In the genomic region with DNA sequence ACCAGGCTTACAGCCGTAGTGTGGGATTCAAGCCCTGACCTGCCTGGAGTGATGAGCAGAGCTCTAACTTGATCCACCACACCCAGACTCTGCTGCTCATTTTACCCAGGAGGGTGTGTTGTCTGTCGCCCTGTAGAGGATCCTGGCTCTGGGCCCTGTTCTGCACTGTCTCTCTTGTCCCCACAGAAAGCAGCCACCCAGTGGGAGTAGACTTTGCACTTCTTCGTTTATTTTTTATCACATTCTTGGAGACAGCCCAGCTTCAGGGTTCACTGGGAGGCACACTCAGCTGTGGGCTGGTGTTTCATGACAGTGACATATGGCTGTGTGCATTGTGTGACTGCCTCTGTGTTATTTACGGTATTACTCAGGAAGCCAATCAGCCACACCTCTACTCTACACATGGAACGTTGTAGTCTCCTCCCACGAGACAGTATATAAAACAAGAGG, we compare ENCODE assay signal across 9 mouse cellular contexts. TPM values are rescaled to one million over a fixed set of nuclear protein-coding genes. Genes with fewer than 3 reads are reported as not detected.
A peak's percentile ranks its signal among the peaks of the same experiment; 100 is the strongest.
DNase-seq lines count a peak whose midpoint lies in the region; ATAC-seq lines count a peak whose summit lies in the region.
"Had no signal": no experiment of that assay in that cellular context is flagged by ENCODE, and none has a peak within 500 bp of the region (broad histone marks: within the 10 kb centered on the region; RNA-seq: fewer than 3 reads in every experiment).

No protein-coding gene starts in this region.

- peak; percentile 79 for DNase-seq in right cerebral cortex, adult 18-20 months
- no peak for DNase-seq in right cerebral cortex, postnatal 4 days
- peak; percentile 64 to 65 for DNase-seq in left cerebral cortex, postnatal 36 days (ENCODE audit: low spot score in 2 of 2)
- DNase-seq in mesoderm, embryonic 11.5 days (ENCODE audit: low read depth, low spot score) = peak; percentile 50
- DNase-seq in spleen, adult 12 weeks (ENCODE audit: low spot score) = no peak
- DNase-seq in adrenal gland, postnatal 4 days (ENCODE audit: low spot score in 2 of 2) = no peak
- DNase-seq in cerebellum, postnatal 4 days (ENCODE audit: low spot score in 2 of 2) = no peak

- 23% methylated on average over 6 of the region's 6 CpGs for WGBS in heart, embryonic 16.5 days

- H3K36me3 ChIP-seq in heart, embryonic 16.5 days (ENCODE audit: control insufficient read depth, insufficient read depth) = no peaks in the 10 kb centered on the region
- H3K36me3 ChIP-seq: midbrain, embryonic 12.5 days had no signal

- intact Hi-C loops in left cerebral cortex, postnatal 36 days (cut with DNase I) = no loop called here

- no peaks in the 10 kb centered on the region for H3K27me3 ChIP-seq in heart, embryonic 16.5 days (ENCODE audit: control insufficient read depth, insufficient read depth, low read length)
- H3K27me3 ChIP-seq: midbrain, embryonic 12.5 days had no signal

- peak overlapping the region; percentile 59 for H3K27ac ChIP-seq in heart, embryonic 16.5 days (ENCODE audit: low read length)
- H3K27ac ChIP-seq: midbrain, embryonic 12.5 days had no signal

- H3K9me3 ChIP-seq in heart, embryonic 16.5 days (replicated peaks; ENCODE audit: control insufficient read depth, low read length) = no peaks in the 10 kb centered on the region; the same call in 1 of the 2 replicates
- H3K9me3 ChIP-seq: midbrain, embryonic 12.5 days had no signal

- H3K4me1 ChIP-seq in heart, embryonic 16.5 days (ENCODE audit: control insufficient read depth, insufficient read depth, low read length) = peaks cover 11% of the 10 kb centered on the region

- peak overlapping the region; percentile 33; the same call in 1 of the 2 replicates for H3K9ac ChIP-seq in heart, embryonic 16.5 days (ENCODE audit: low read length)
- H3K9ac ChIP-seq: midbrain, embryonic 12.5 days had no signal

- no peak overlapping the region for H3K4me3 ChIP-seq in heart, embryonic 16.5 days (ENCODE audit: low read length)
- H3K4me3 ChIP-seq: midbrain, embryonic 12.5 days had no signal

- H3K4me2 ChIP-seq in heart, embryonic 16.5 days (ENCODE audit: low read depth, low read length) = peak overlapping the region; percentile 28
- H3K4me2 ChIP-seq: midbrain, embryonic 12.5 days had no signal

- peak; percentile 55 for ATAC-seq in heart, embryonic 16.5 days (replicated peaks; ENCODE audit: extremely low read depth, insufficient read depth, low FRiP score)

RNA-seq across cellular contexts. Expression of gene Rab27a, which starts 23.6 kb away (rescaled TPM):
- 7.7 and 11.5 TPM in 2 replicates for polyA plus RNA-seq in heart, embryonic 16.5 days (2015; fragmentation: Nextera tagmentation; extraction: Ambion mirVana)
- 1 to 10 TPM; 4.8 to 9.8 TPM for total RNA-seq in left cerebral cortex, postnatal 36 days (2021)
- 10 to 100 TPM; 47.4 to 49.5 TPM for total RNA-seq in adrenal gland, postnatal 4 days (2021)

RNA-seq across cellular contexts. Expression of gene Pigb, which starts 28.1 kb away (rescaled TPM):
- polyA plus RNA-seq in heart, embryonic 16.5 days (2015; fragmentation: Nextera tagmentation; extraction: Ambion mirVana) = 7.2 and 7.5 TPM in 2 replicates
- total RNA-seq in left cerebral cortex, postnatal 36 days (2021) = 10 to 100 TPM; 14.3 to 15.7 TPM
- 10 to 100 TPM; 18.8 to 20.4 TPM for total RNA-seq in adrenal gland, postnatal 4 days (2021)

RNA-seq across cellular contexts. Expression of gene Khdc3, which starts 33.4 kb away (rescaled TPM):
- 0.18 TPM in 1 of 2 replicates, not detected in the other for polyA plus RNA-seq in heart, embryonic 16.5 days (2015; fragmentation: Nextera tagmentation; extraction: Ambion mirVana)
- total RNA-seq in left cerebral cortex, postnatal 36 days (2021) = 1 to 10 TPM in 1 of 2 experiments, under 1 TPM in 1; 0.96 to 3.2 TPM
- total RNA-seq in adrenal gland, postnatal 4 days (2021) = 1 to 10 TPM; 1.3 to 1.5 TPM
- polyA plus RNA-seq: midbrain, embryonic 12.5 days had no signal

RNA-seq across cellular contexts. Expression of gene Gm20509, which starts 34.0 kb away (rescaled TPM):
- not detected in 2 replicates for polyA plus RNA-seq in heart, embryonic 16.5 days (2015; fragmentation: Nextera tagmentation; extraction: Ambion mirVana)
- not detected for total RNA-seq in left cerebral cortex, postnatal 36 days (2021)
- total RNA-seq in adrenal gland, postnatal 4 days (2021) = not detected
- polyA plus RNA-seq: midbrain, embryonic 12.5 days had no signal

RNA-seq across cellular contexts. Expression of gene Rsl24d1, which starts 45.0 kb away (rescaled TPM):
- polyA plus RNA-seq in heart, embryonic 16.5 days (2015; fragmentation: Nextera tagmentation; extraction: Ambion mirVana) = 78.8 and 86.3 TPM in 2 replicates
- total RNA-seq in left cerebral cortex, postnatal 36 days (2021) = 10 to 100 TPM; 56.2 to 56.8 TPM
- total RNA-seq in adrenal gland, postnatal 4 days (2021) = 10 to 100 TPM; 71.7 to 73.9 TPM

Comparison
In these comparisons a context has a peak if more than half of its experiments do, and no peak if none do; other contexts are left out.
1. DNase-seq: peak in right cerebral cortex, adult 18-20 months (single experiment), left cerebral cortex, postnatal 36 days (2 of 2) and mesoderm, embryonic 11.5 days (single experiment); none in right cerebral cortex, postnatal 4 days (single experiment), spleen, adult 12 weeks (single experiment), adrenal gland, postnatal 4 days (0 of 2) and cerebellum, postnatal 4 days (0 of 2).
2. RNA of gene Rab27a, which starts 23.6 kb away (total RNA-seq): 47.4 to 49.5 TPM in adrenal gland, postnatal 4 days; 4.8 to 9.8 TPM in left cerebral cortex, postnatal 36 days; every median in the first group is over 4 times any median in the second.